Mouse (Mus musculus): ENCODE measurements around the gene Sez6l.

- TF ChIP-seq CTCF (conservative IDR thresholded peaks at IDR 0.05; ENCODE audit: low read length) (no peak), NANOG (IDR thresholded peaks at IDR 0.05; ENCODE audit: borderline replicate concordance, low read length) (no peak), POU5F1 (IDR thresholded peaks at IDR 0.05; ENCODE audit: borderline replicate concordance, low read length) (no peak)
These were observed at the start of gene Sez6l for GRCm38 (mm10) chr5:112576993-112577670.
